Mouse (Mus musculus) hindbrain, embryonic 16.5 days (tissue): Measurements from ENCODE around the gene Prrg2. TPM values are rescaled to one million over a fixed set of nuclear protein-coding genes. Genes with fewer than 3 reads are reported as not detected.

Experiments
- ATAC-seq: fragments of 200-750 bp; cut with Nextera tagmentation; 2 replicates; pipeline ENCODE4 v1.8.0; 2017; ENCODE audit warnings: moderate TSS enrichment, moderate library complexity
- H3K27ac ChIP-seq: fragments of 300-500 bp; sonication (generic); 2 replicates; pipeline ENCODE4 v1.5.1; 2014; ENCODE audit warnings: low read depth, mild to moderate bottlenecking, control low read depth, low read length, moderate library complexity
- H3K27me3 ChIP-seq: fragments of 300-500 bp; sonication (generic); replicated peaks from 2 replicates; pipeline ENCODE4 v1.6.1; 2014; ENCODE audit warnings: low read length; ENCODE audit not compliant: control insufficient read depth, insufficient read depth
- H3K36me3 ChIP-seq: fragments of 300-500 bp; sonication (generic); 2 replicates; pipeline ENCODE4 v1.6.1; 2014; ENCODE audit warnings: mild to moderate bottlenecking, low read length, moderate library complexity, mixed read lengths; ENCODE audit not compliant: control insufficient read depth, insufficient read depth
- H3K4me1 ChIP-seq: fragments of 300-500 bp; sonication (generic); 2 replicates; pipeline ENCODE4 v1.6.1; 2014; ENCODE audit warnings: low read depth, low read length; ENCODE audit not compliant: control insufficient read depth, insufficient read depth
- H3K4me2 ChIP-seq: fragments of 300-500 bp; sonication (generic); 2 replicates; pipeline ENCODE4 v1.6.1; 2014; ENCODE audit warnings: mild to moderate bottlenecking, low read length, control low read depth, moderate library complexity
- H3K4me3 ChIP-seq: fragments of 300-500 bp; sonication (generic); 2 replicates; pipeline ENCODE4 v1.5.1; 2014; ENCODE audit warnings: mild to moderate bottlenecking, low read length, control low read depth, moderate library complexity
- H3K9ac ChIP-seq: fragments of 300-500 bp; sonication (generic); 2 replicates; pipeline ENCODE4 v1.6.1; 2014; ENCODE audit warnings: low read depth, mild to moderate bottlenecking, control low read depth, low read length, moderate library complexity
- H3K9me3 ChIP-seq: fragments of 300-500 bp; sonication (generic); 2 replicates; pipeline ENCODE4 v1.6.1; 2014; ENCODE audit warnings: mild to moderate bottlenecking, low read length, moderate library complexity; ENCODE audit not compliant: control insufficient read depth
- WGBS: fragments of 180-500 bp; shearing (Covaris S2); extraction: QIAGEN DNeasy Blood & Tissue Kit; methylation state at CpG from one replicate; pipeline ENCODE4 v1.1.7; 2014; 5-methylcytosine and 5-hydroxymethylcytosine counted together
- polyA plus RNA-seq: library from polyadenylated mRNA; unstranded; fragments of >200 nt; fragmentation: Nextera tagmentation; extraction: Ambion mirVana; gene quantifications from 2 replicates; pipeline ENCODE4 v1.2.1, GENCODE M21; 2015

The Prrg2 gene
- polyA plus RNA-seq, 1 experiment from 2014 or later, result 15.7 TPM

DNA sequence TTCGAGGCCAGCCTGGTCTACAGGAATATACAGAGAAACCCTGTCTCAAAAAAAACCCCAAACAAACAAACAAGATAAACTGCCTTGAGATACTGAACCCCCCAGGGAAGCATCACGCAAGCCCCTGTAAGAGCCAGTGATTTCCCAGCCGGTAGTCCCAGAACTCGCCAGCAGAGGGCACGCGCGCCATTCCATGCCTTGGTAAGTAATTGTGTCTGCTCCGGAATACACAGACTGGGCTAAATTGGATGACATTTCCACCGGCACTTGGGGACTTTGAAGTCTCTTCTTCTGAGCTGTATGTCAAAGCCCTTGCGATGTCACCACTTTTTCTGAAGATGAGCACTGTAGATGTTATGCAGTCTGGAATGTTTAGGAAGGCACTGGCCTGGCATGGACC, 17.4 kb upstream of the Prrg2 start:
- Histone ChIP-seq H3K4me3 (no peak overlapping the region), H3K4me2 (no peak overlapping the region), H3K27ac (no peak overlapping the region), H3K4me1 (peaks cover 2% of the 10 kb centered on the region; the same call in 1 of the 2 replicates), H3K36me3 (peaks cover 8% of the 10 kb centered on the region; the same call in 1 of the 2 replicates), H3K9ac (no peak overlapping the region), H3K27me3 (no peaks in the 10 kb centered on the region), H3K9me3 (no peaks in the 10 kb centered on the region)
- peak; percentile 52; the same call in 1 of the 2 replicates for ATAC-seq
- under 1% methylated on average over 10 of the region's 10 CpGs for WGBS

DNA sequence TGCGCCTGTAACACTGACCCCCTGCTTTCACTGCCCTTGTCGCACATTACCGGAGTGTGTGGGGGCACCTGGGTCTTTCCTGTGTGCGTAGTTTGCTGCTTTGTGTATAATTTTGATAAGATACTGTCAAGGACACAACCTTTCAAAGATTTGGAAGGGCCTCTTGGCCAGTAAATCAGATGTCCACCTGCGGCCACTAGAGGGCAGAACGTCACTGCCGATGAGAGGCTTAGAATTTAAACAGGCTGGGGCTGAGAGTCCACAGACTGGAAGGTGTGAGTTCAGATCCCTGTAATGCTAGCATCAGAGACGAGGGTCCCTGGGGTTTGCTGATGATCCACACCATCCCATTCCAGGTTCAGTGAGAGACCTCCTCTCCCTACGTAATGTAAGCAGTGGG, 16.0 kb upstream of the Prrg2 start:
- no peak overlapping the region for H3K27ac ChIP-seq
- WGBS, result 37% methylated on average over 9 of the region's 9 CpGs
- peak; percentile 14; the same call in 1 of the 2 replicates for ATAC-seq

DNA sequence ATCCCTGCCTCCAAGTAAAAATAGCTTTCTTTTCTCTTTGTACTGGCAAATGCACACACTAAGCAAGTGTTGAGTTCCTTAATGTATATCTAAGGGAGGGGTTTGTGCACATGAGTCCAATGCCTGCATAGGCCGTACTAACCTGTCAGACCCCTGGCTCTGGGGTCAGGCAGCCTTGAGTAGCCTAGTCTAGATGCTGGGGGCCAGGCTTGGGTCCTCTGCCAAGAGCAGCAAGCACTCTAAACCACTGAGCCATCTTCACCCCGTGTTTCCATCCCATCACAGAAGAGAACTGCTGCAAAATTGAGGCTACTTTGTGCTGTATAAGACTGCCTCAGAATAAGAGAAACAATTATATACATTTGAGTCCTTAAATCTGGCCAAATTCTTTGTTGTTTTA, 15.4 kb upstream of the Prrg2 start:
- no peak overlapping the region for H3K27ac ChIP-seq
- ATAC-seq, result no peak
- H3K4me1 ChIP-seq, result peaks cover 2% of the 10 kb centered on the region; the same call in 1 of the 2 replicates
- 94% methylated on average over 2 of the region's 2 CpGs for WGBS
- no peak overlapping the region for H3K4me3 ChIP-seq
- H3K27me3 ChIP-seq, result no peaks in the 10 kb centered on the region
- no peak overlapping the region for H3K9ac ChIP-seq
- peaks cover 8% of the 10 kb centered on the region; the same call in 1 of the 2 replicates for H3K36me3 ChIP-seq
- H3K9me3 ChIP-seq, result no peaks in the 10 kb centered on the region
- H3K4me2 ChIP-seq, result no peak overlapping the region

More for the DNA sequence above, 16.0 kb upstream of the Prrg2 start:
- H3K4me3 ChIP-seq, result no peak overlapping the region
- no peak overlapping the region for H3K9ac ChIP-seq
- no peaks in the 10 kb centered on the region for H3K9me3 ChIP-seq
- peaks cover 8% of the 10 kb centered on the region; the same call in 1 of the 2 replicates for H3K36me3 ChIP-seq
- no peak overlapping the region for H3K4me2 ChIP-seq
- no peaks in the 10 kb centered on the region for H3K27me3 ChIP-seq
- H3K4me1 ChIP-seq, result peaks cover 2% of the 10 kb centered on the region; the same call in 1 of the 2 replicates

GRCm38 (mm10) chr7:45077322-45077721, 14.8 kb upstream of the Prrg2 start:
- Histone ChIP-seq H3K27me3 (no peaks in the 10 kb centered on the region), H3K9ac (no peak overlapping the region), H3K27ac (no peak overlapping the region), H3K4me2 (no peak overlapping the region), H3K9me3 (no peaks in the 10 kb centered on the region), H3K36me3 (peaks cover 8% of the 10 kb centered on the region; the same call in 1 of the 2 replicates), H3K4me1 (peaks cover 2% of the 10 kb centered on the region; the same call in 1 of the 2 replicates), H3K4me3 (no peak overlapping the region)
- WGBS, result 89% methylated on average over 14 of the region's 14 CpGs
- no peak for ATAC-seq

DNA sequence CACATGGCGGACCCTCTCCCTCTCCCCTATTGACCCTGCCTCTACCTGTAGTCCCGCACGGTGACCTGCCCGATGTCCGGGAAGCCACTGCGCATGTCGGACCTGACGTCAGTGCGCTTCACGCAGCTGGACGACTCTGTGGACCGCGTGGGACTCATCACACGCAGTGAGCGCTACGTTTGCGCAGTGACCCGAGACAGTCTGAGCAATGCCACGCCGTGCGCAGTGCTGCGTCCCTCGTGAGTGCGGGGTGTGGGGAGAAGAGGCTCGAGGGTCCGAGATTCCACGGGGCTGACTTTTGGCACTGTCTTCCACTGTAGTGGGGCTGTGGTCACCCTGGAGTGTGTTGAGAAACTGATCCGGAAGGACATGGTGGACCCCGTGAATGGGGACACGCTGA, 14.0 kb upstream of the Prrg2 start:
- Histone ChIP-seq H3K27ac (no peak overlapping the region), H3K4me3 (no peak overlapping the region), H3K9ac (no peak overlapping the region), H3K36me3 (peaks cover 8% of the 10 kb centered on the region; the same call in 1 of the 2 replicates), H3K27me3 (no peaks in the 10 kb centered on the region), H3K4me1 (peaks cover 2% of the 10 kb centered on the region; the same call in 1 of the 2 replicates), H3K9me3 (no peaks in the 10 kb centered on the region), H3K4me2 (no peak overlapping the region)
- WGBS, result 87% methylated on average over 30 of the region's 30 CpGs
- no peak for ATAC-seq

- 92% methylated on average over 4 of the region's 4 CpGs for WGBS
- H3K4me2 ChIP-seq, result no peak overlapping the region
- peaks cover 2% of the 10 kb centered on the region; the same call in 1 of the 2 replicates for H3K4me1 ChIP-seq
- H3K4me3 ChIP-seq, result no peak overlapping the region
- H3K36me3 ChIP-seq, result peaks cover 8% of the 10 kb centered on the region; the same call in 1 of the 2 replicates
- no peaks in the 10 kb centered on the region for H3K9me3 ChIP-seq
- H3K27ac ChIP-seq, result no peak overlapping the region
- no peak overlapping the region for H3K9ac ChIP-seq
- no peaks in the 10 kb centered on the region for H3K27me3 ChIP-seq
- no peak for ATAC-seq
Observed at GRCm38 (mm10) chr7:45075405-45075804, 12.9 kb upstream of the Prrg2 start.

DNA sequence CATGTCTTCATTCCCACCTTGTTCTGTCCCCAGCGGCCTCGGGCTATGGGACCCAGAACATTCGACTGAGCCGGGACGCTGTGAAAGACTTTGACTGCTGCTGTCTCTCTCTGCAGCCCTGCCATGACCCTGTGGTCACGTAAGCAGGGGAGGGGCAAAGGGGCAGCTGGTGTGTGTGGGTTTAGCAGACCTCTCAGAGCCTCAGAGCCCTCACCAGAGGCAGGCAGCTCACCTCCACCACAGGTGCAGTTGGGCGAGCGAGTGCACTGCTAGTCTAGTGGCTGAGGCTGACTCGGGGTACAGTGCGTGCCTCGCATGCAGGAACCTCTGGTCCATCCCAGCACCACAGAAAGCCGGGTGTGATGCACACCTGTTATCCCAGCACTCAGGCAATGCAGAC, 11.5 kb upstream of the Prrg2 start:
- no peaks in the 10 kb centered on the region for H3K9me3 ChIP-seq
- H3K27ac ChIP-seq, result no peak overlapping the region
- ATAC-seq, result no peak
- peaks cover 8% of the 10 kb centered on the region; the same call in 1 of the 2 replicates for H3K36me3 ChIP-seq
- H3K9ac ChIP-seq, result no peak overlapping the region
- no peak overlapping the region for H3K4me2 ChIP-seq
- H3K4me1 ChIP-seq, result no peaks in the 10 kb centered on the region
- H3K4me3 ChIP-seq, result no peak overlapping the region
- no peaks in the 10 kb centered on the region for H3K27me3 ChIP-seq
- WGBS, result 87% methylated on average over 12 of the region's 12 CpGs

GRCm38 (mm10) chr7:45073171-45073707, 10.8 kb upstream of the Prrg2 start:
- Histone ChIP-seq H3K9ac (no peak overlapping the region), H3K27ac (no peak overlapping the region), H3K4me1 (no peaks in the 10 kb centered on the region), H3K27me3 (no peaks in the 10 kb centered on the region), H3K4me3 (no peak overlapping the region), H3K9me3 (no peaks in the 10 kb centered on the region), H3K36me3 (peaks cover 8% of the 10 kb centered on the region; the same call in 1 of the 2 replicates), H3K4me2 (no peak overlapping the region)
- WGBS, result 82% methylated on average over 7 of the region's 7 CpGs
- no peak for ATAC-seq

DNA sequence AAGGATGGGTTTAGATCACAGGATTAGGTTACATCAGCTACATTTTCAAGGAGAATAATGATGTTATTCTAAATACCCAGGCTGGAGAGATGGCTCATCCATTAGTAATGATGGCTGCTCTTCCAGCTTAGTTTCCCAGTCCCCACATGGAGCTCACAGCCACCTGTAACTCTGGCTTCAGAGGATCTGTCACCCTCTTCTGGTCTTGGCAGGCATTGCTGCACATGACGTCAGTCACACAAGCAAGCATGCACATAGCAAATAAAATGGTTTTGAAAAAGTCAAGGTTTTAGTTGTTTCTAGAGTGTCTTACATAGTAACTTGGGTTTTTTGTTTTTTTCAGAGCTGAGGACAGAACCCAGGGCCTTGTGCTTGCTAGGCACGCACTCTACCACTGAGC, 9.8 kb upstream of the Prrg2 start:
- ATAC-seq, result no peak
- no peaks in the 10 kb centered on the region for H3K4me1 ChIP-seq
- 80% methylated on average over 2 of the region's 2 CpGs for WGBS
- no peak overlapping the region for H3K4me2 ChIP-seq
- no peaks in the 10 kb centered on the region for H3K9me3 ChIP-seq
- no peak overlapping the region for H3K9ac ChIP-seq
- no peaks in the 10 kb centered on the region for H3K27me3 ChIP-seq
- peaks cover 3% of the 10 kb centered on the region; the same call in 1 of the 2 replicates for H3K36me3 ChIP-seq
- no peak overlapping the region for H3K27ac ChIP-seq
- H3K4me3 ChIP-seq, result no peak overlapping the region
